Mouse (Mus musculus): ENCODE results near the gene Mylpf.
"Not testable (repeated sequence)": the region's sequence is repeated elsewhere in the genome, so short reads cannot be mapped to it uniquely, and the experiment has no call there.

- not testable (repeated sequence) for TF ChIP-seq CTCF, EP300 (IDR thresholded peaks at IDR 0.05; ENCODE audit: low read depth)
Measured at GRCm38 (mm10) chr7:127181724-127182123, 27.0 kb upstream of the Mylpf start.

Measured in heart, postnatal 0 days (tissue).